Mouse (Mus musculus): ENCODE results near the gene Trmt10c.
A peak's percentile ranks its signal among the peaks of the same experiment; 100 is the strongest.
"Not testable (repeated sequence)": the region's sequence is repeated elsewhere in the genome, so short reads cannot be mapped to it uniquely, and the experiment has no call there.

Trmt10c gene

GRCm38 (mm10) chr16:56037138-56038010 is at the start of gene Trmt10c:
Gene Trmt10c, minus strand, starts transcription at chr16:56037819.
- peak; percentile 91 for DNase-seq (ENCODE audit: low read depth)

GRCm38 (mm10) chr16:56086336-56086735 is 48.7 kb upstream of the Trmt10c start:
- no peak for DNase-seq (ENCODE audit: low read depth)

GRCm38 (mm10) chr16:56081691-56082090 is 44.1 kb upstream of the Trmt10c start:
- no peak for DNase-seq (ENCODE audit: low read depth)

- no peak for DNase-seq (ENCODE audit: low read depth)
Measured at GRCm38 (mm10) chr16:56079419-56079818, 41.8 kb upstream of the Trmt10c start.

- DNase-seq (ENCODE audit: low read depth), result peak; percentile 20
Measured at GRCm38 (mm10) chr16:56076121-56076869, 38.7 kb upstream of the Trmt10c start.

- DNase-seq (ENCODE audit: low read depth), result peak; percentile 90
Measured at GRCm38 (mm10) chr16:56075222-56076111, 37.8 kb upstream of the Trmt10c start.

- no peak for DNase-seq (ENCODE audit: low read depth)
Measured at GRCm38 (mm10) chr16:56074565-56074964, 36.9 kb upstream of the Trmt10c start.

GRCm38 (mm10) chr16:56074122-56074521 is 36.5 kb upstream of the Trmt10c start:
- DNase-seq (ENCODE audit: low read depth), result no peak

GRCm38 (mm10) chr16:56073150-56073549 is 35.5 kb upstream of the Trmt10c start:
- not testable (repeated sequence) for DNase-seq (ENCODE audit: low read depth)

GRCm38 (mm10) chr16:56072533-56072932 is 34.9 kb upstream of the Trmt10c start:
- no peak for DNase-seq (ENCODE audit: low read depth)

GRCm38 (mm10) chr16:56071317-56072232 is 34.0 kb upstream of the Trmt10c start:
- no peak for DNase-seq (ENCODE audit: low read depth)

GRCm38 (mm10) chr16:56068523-56069070 is 31.0 kb upstream of the Trmt10c start:
- no peak for DNase-seq (ENCODE audit: low read depth)

GRCm38 (mm10) chr16:56066113-56066512 is 28.5 kb upstream of the Trmt10c start:
- DNase-seq (ENCODE audit: low read depth), result no peak

GRCm38 (mm10) chr16:56064334-56064990 is 26.8 kb upstream of the Trmt10c start:
- DNase-seq (ENCODE audit: low read depth), result peak; percentile 89

- DNase-seq (ENCODE audit: low read depth), result no peak
Measured at GRCm38 (mm10) chr16:56062981-56063380, 25.4 kb upstream of the Trmt10c start.

GRCm38 (mm10) chr16:56061995-56062594 is 24.5 kb upstream of the Trmt10c start:
- DNase-seq (ENCODE audit: low read depth), result no peak

GRCm38 (mm10) chr16:56058151-56058550 is 20.5 kb upstream of the Trmt10c start:
- DNase-seq (ENCODE audit: low read depth), result no peak

- DNase-seq (ENCODE audit: low read depth), result no peak
Measured at GRCm38 (mm10) chr16:56056944-56057590, 19.4 kb upstream of the Trmt10c start.

GRCm38 (mm10) chr16:56055911-56056310 is 18.3 kb upstream of the Trmt10c start:
- no peak for DNase-seq (ENCODE audit: low read depth)

Measured in NIH3T3 (cell line).